ENCODE assay signal across 13 mouse cellular contexts in the genomic region with DNA sequence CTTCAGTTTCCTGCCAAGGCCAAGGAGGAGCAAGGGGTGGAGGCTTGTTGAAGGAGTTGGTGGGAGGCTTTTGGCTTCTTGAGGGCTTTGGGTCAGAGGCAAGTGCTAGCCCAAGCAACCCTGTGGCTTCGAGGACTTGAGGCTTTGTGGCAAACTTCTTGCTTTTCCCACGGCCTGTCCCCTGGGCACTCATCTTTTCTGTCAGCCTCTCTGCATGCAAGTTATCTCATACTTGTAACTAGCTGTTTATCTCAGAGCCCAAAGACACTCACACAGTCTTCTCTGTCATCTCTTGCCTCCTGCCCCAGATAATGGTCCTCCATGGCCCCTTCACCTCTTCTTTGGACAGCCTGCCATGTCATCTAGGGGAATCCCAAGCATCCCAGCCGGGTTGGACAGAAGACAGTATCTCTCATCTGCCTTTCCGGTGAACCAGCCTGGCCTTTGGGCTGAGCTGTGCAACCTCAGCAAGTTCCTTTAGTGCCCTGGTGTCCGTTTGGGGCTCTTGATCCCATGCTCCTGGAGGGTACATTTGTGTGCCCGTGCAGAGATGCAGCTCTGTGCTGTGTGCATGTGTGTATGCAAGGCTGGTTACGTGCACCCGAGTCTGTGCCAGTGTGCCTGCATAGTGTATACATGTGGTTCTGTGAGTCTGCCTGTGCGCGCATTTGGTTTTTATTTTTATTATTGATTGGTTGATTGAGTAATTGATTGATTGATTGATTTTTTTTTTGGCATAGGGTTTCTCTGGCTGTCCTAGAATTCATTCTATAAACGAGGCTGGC. TPM values are rescaled to one million over a fixed set of nuclear protein-coding genes. Genes with fewer than 3 reads are reported as not detected.
A peak's percentile ranks its signal among the peaks of the same experiment; 100 is the strongest.
DNase-seq lines count a peak whose midpoint lies in the region; ATAC-seq and TF ChIP-seq lines count a peak whose summit lies in the region.
"Had no signal": no experiment of that assay in that cellular context is flagged by ENCODE, and none has a peak within 500 bp of the region (broad histone marks: within the 10 kb centered on the region; RNA-seq: fewer than 3 reads in every experiment).

No protein-coding gene starts in this region.

- H3K36me3 ChIP-seq in heart, embryonic 10.5 days: peaks cover 56% of the 10 kb centered on the region
- peaks cover 1% of the 10 kb centered on the region; the same call in 1 of the 2 replicates for H3K36me3 ChIP-seq in lung, postnatal 0 days (ENCODE audit: insufficient read depth, low read length)
- H3K36me3 ChIP-seq in limb, embryonic 10.5 days: peaks cover 39% of the 10 kb centered on the region
- peaks cover 31% of the 10 kb centered on the region for H3K36me3 ChIP-seq in stomach, embryonic 14.5 days (ENCODE audit: control insufficient read depth, insufficient read depth, low read length)
- peaks cover 21% of the 10 kb centered on the region for H3K36me3 ChIP-seq in hindbrain, postnatal 0 days (ENCODE audit: insufficient read depth, low read length)

- H3K4me2 ChIP-seq in lung, postnatal 0 days (replicated peaks; ENCODE audit: low read depth, low read length): 0 out of 2 replicates have a peak overlapping the region, but pooled peaks have one; percentile 11
- H3K4me2 ChIP-seq in stomach, embryonic 14.5 days (replicated peaks; ENCODE audit: low read depth, low read length): peak overlapping the region; percentile 73; the same call in 1 of the 2 replicates
- H3K4me2 ChIP-seq in hindbrain, postnatal 0 days (ENCODE audit: low read depth, low read length): no peak overlapping the region

- no peaks in the 10 kb centered on the region for H3K9me3 ChIP-seq in heart, embryonic 10.5 days
- H3K9me3 ChIP-seq in lung, postnatal 0 days (ENCODE audit: low read length): no peaks in the 10 kb centered on the region
- H3K9me3 ChIP-seq in limb, embryonic 10.5 days (replicated peaks): no peaks in the 10 kb centered on the region
- H3K9me3 ChIP-seq in stomach, embryonic 14.5 days (ENCODE audit: control insufficient read depth, low read depth, low read length): no peaks in the 10 kb centered on the region
- H3K9me3 ChIP-seq in hindbrain, postnatal 0 days (ENCODE audit: low read length): no peaks in the 10 kb centered on the region

- TF ChIP-seq EP300 in lung, postnatal 0 days (IDR thresholded peaks at IDR 0.05): no peak

- 58% methylated on average over 11 of the region's 11 CpGs for WGBS in heart, embryonic 10.5 days
- 74% methylated on average over 11 of the region's 11 CpGs for WGBS in lung, postnatal 0 days
- 87% methylated on average over 11 of the region's 11 CpGs for WGBS in limb, embryonic 10.5 days
- 80% methylated on average over 11 of the region's 11 CpGs for WGBS in stomach, embryonic 14.5 days
- WGBS in hindbrain, postnatal 0 days: 86% methylated on average over 11 of the region's 11 CpGs

- ATAC-seq in lung, postnatal 0 days: no peak
- ATAC-seq in stomach, embryonic 14.5 days (ENCODE audit: insufficient number of reproducible peaks, insufficient read depth, low FRiP score, low read depth): no peak
- ATAC-seq in hindbrain, postnatal 0 days: no peak

- H3K27ac ChIP-seq in heart, embryonic 10.5 days: peak overlapping the region; percentile 99
- H3K27ac ChIP-seq in lung, postnatal 0 days (ENCODE audit: low read length): no peak overlapping the region
- peak overlapping the region; percentile 88 for H3K27ac ChIP-seq in limb, embryonic 10.5 days
- H3K27ac ChIP-seq in stomach, embryonic 14.5 days (ENCODE audit: low read length): peak overlapping the region; percentile 78; the same call in 1 of the 2 replicates
- H3K27ac ChIP-seq in hindbrain, postnatal 0 days: no peak overlapping the region
- H3K27ac ChIP-seq: left cerebral cortex, adult 2 months had no signal

- TF ChIP-seq CTCF in lung, postnatal 0 days (IDR thresholded peaks at IDR 0.05): no peak
- TF ChIP-seq CTCF in hindbrain, postnatal 0 days (IDR thresholded peaks at IDR 0.05; ENCODE audit: low read depth): no peak

- peak overlapping the region; percentile 99 for H3K4me3 ChIP-seq in heart, embryonic 10.5 days
- peak overlapping the region; percentile 3; the same call in 1 of the 2 replicates for H3K4me3 ChIP-seq in lung, postnatal 0 days (ENCODE audit: low read depth, low read length)
- 0 out of 2 replicates have a peak overlapping the region, but pooled peaks have one; percentile 67 for H3K4me3 ChIP-seq in limb, embryonic 10.5 days
- 0 out of 2 replicates have a peak overlapping the region, but pooled peaks have one; percentile 68 for H3K4me3 ChIP-seq in stomach, embryonic 14.5 days (ENCODE audit: low read depth, low read length)
- no peak overlapping the region for H3K4me3 ChIP-seq in hindbrain, postnatal 0 days (ENCODE audit: low read length)
- H3K4me3 ChIP-seq: left cerebral cortex, adult 2 months had no signal

- peak overlapping the region; percentile 39; the same call in 1 of the 2 replicates for H3K9ac ChIP-seq in lung, postnatal 0 days (replicated peaks; ENCODE audit: low read depth)
- H3K9ac ChIP-seq in stomach, embryonic 14.5 days (replicated peaks; ENCODE audit: low read depth, low read length): no peak overlapping the region
- no peak overlapping the region for H3K9ac ChIP-seq in hindbrain, postnatal 0 days (replicated peaks; ENCODE audit: low read length)

- H3K27me3 ChIP-seq in heart, embryonic 10.5 days (ENCODE audit: insufficient read depth, poor library complexity, severe bottlenecking): no peaks in the 10 kb centered on the region
- no peaks in the 10 kb centered on the region for H3K27me3 ChIP-seq in lung, postnatal 0 days (replicated peaks; ENCODE audit: insufficient read depth, low read length)
- peaks cover 36% of the 10 kb centered on the region for H3K27me3 ChIP-seq in limb, embryonic 10.5 days (ENCODE audit: low read depth, poor library complexity, severe bottlenecking)
- H3K27me3 ChIP-seq in stomach, embryonic 14.5 days (ENCODE audit: control insufficient read depth, insufficient read depth, low read length): no peaks in the 10 kb centered on the region
- 0 out of 2 replicates have a peak, but pooled peaks cover 7% of the 10 kb centered on the region for H3K27me3 ChIP-seq in hindbrain, postnatal 0 days (ENCODE audit: insufficient read depth, low read length)

- no peak for DNase-seq in heart, embryonic 10.5 days (ENCODE audit: low spot score)
- no peak for DNase-seq in heart, postnatal 14 days
- DNase-seq in lung, postnatal 0 days (ENCODE audit: low spot score): no peak
- no peak for DNase-seq in lung, adult 18-20 months
- no peak for DNase-seq in limb, embryonic 10.5 days (ENCODE audit: low spot score)
- no peak for DNase-seq in thymus, postnatal 0 days (ENCODE audit: low spot score)
- no peak for DNase-seq in hindbrain, postnatal 0 days (ENCODE audit: low spot score)
- DNase-seq: B cell, adult 2 months; cerebellum, adult 18-20 months had no signal

- intact Hi-C loops in heart, postnatal 14 days (cut with DNase I): no loop called here

- peaks cover 87% of the 10 kb centered on the region for H3K4me1 ChIP-seq in heart, embryonic 10.5 days
- peaks cover 36% of the 10 kb centered on the region for H3K4me1 ChIP-seq in lung, postnatal 0 days (ENCODE audit: insufficient read depth, low read depth, low read length)
- peaks cover 59% of the 10 kb centered on the region for H3K4me1 ChIP-seq in limb, embryonic 10.5 days
- H3K4me1 ChIP-seq in stomach, embryonic 14.5 days (ENCODE audit: control insufficient read depth, insufficient read depth, low read length): peaks cover 48% of the 10 kb centered on the region
- peaks cover 11% of the 10 kb centered on the region; the same call in 1 of the 2 replicates for H3K4me1 ChIP-seq in hindbrain, postnatal 0 days (ENCODE audit: insufficient read depth, low read length)

RNA-seq across cellular contexts. Expression of gene Arhgap23, which starts 27.8 kb away (rescaled TPM):
- polyA plus RNA-seq in heart, embryonic 10.5 days (2016; fragmentation: Nextera tagmentation; extraction: Ambion mirVana): 6.8 and 7.8 TPM in 2 replicates
- 10 to 100 TPM; 24.8 to 25.1 TPM for total RNA-seq in heart, postnatal 14 days (2021)
- polyA plus RNA-seq in lung, postnatal 0 days (2015; fragmentation: Nextera tagmentation; extraction: Ambion mirVana): 7.0 and 8.4 TPM in 2 replicates
- 3.5 and 3.9 TPM in 2 replicates for polyA plus RNA-seq in limb, embryonic 10.5 days (2016; fragmentation: Nextera tagmentation; extraction: Ambion mirVana)
- polyA plus RNA-seq in stomach, embryonic 14.5 days (2014; fragmentation: Nextera tagmentation; extraction: Ambion mirVana): 6.4 and 6.5 TPM in 2 replicates
- 1.6 and 2.9 TPM in 2 replicates for polyA plus RNA-seq in thymus, postnatal 0 days (2015; fragmentation: Nextera tagmentation; extraction: Ambion mirVana)
- total RNA-seq in hindbrain, postnatal 0 days (2014; rRNA removed): 75.2 and 86.8 TPM in 2 replicates
- 7.3 and 7.7 TPM in 2 replicates for polyA plus RNA-seq in hindbrain, postnatal 0 days (2015; fragmentation: Nextera tagmentation; extraction: Ambion mirVana)

RNA-seq across cellular contexts. Expression of gene 4933428G20Rik, which starts 57.1 kb away (rescaled TPM):
- 1.3 TPM in 2 replicates for polyA plus RNA-seq in heart, embryonic 10.5 days (2016; fragmentation: Nextera tagmentation; extraction: Ambion mirVana)
- total RNA-seq in heart, postnatal 14 days (2021): not detected
- 0.32 and 0.42 TPM in 2 replicates for polyA plus RNA-seq in lung, postnatal 0 days (2015; fragmentation: Nextera tagmentation; extraction: Ambion mirVana)
- polyA plus RNA-seq in limb, embryonic 10.5 days (2016; fragmentation: Nextera tagmentation; extraction: Ambion mirVana): 0.49 and 0.54 TPM in 2 replicates
- 0.35 TPM in 1 of 2 replicates, not detected in the other for polyA plus RNA-seq in stomach, embryonic 14.5 days (2014; fragmentation: Nextera tagmentation; extraction: Ambion mirVana)
- polyA plus RNA-seq in thymus, postnatal 0 days (2015; fragmentation: Nextera tagmentation; extraction: Ambion mirVana): 0.09 and 0.12 TPM in 2 replicates
- 0.43 TPM in 1 of 2 replicates, not detected in the other for total RNA-seq in hindbrain, postnatal 0 days (2014; rRNA removed)
- polyA plus RNA-seq in hindbrain, postnatal 0 days (2015; fragmentation: Nextera tagmentation; extraction: Ambion mirVana): 0.48 and 1.1 TPM in 2 replicates
- total RNA-seq: hematopoietic stem cell, adult 5-6 weeks; left cerebral cortex, adult 2 months; monocyte, adult 5-6 weeks had no signal

Comparison
In these comparisons a context has a peak if more than half of its experiments do, and no peak if none do; other contexts are left out.
1. H3K27ac ChIP-seq: peak in heart, embryonic 10.5 days (single experiment), limb, embryonic 10.5 days (single experiment) and stomach, embryonic 14.5 days (single experiment); none in lung, postnatal 0 days (single experiment) and hindbrain, postnatal 0 days (single experiment).